Mouse (Mus musculus) urinary bladder, postnatal 25 days (tissue): ENCODE measurements around the gene 4930432M17Rik.

Experiments
- DNase-seq: peaks from one replicate; pipeline ENCODE4 v3.0.0; 2022; ENCODE audit warnings: low spot score

Gene 4930432M17Rik

DNA sequence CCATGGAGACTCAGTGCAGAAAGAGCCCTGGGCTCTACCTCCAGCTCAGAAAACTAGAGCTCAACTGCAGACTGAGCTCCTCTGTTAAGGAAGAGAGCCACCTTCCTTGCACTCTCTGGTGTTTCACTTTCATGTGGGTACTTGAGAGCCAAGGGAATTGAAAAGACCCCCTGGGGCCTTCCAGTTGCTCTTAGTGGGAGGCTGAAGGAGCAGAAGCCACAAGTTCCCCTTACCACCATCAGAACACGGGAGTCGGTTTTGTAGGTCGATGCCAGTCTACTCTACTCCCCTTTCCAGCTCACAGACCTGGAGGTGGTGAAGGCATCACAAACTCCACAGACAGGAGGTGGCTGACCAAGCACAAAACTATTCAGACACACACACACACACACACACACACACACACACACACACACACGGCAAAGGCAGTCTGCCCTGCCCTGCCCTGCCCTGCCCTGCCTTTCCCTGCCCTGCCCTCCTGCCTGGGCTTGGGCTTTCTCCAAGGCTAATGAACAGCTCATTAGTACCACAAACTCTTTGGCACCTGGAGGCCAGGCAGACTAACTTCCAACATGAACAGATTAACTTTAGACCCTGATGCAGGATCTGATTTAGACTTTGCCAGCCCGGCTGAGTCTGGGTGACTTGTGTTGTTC is 1.7 kb downstream of the 4930432M17Rik start:
- no peak for DNase-seq

DNA sequence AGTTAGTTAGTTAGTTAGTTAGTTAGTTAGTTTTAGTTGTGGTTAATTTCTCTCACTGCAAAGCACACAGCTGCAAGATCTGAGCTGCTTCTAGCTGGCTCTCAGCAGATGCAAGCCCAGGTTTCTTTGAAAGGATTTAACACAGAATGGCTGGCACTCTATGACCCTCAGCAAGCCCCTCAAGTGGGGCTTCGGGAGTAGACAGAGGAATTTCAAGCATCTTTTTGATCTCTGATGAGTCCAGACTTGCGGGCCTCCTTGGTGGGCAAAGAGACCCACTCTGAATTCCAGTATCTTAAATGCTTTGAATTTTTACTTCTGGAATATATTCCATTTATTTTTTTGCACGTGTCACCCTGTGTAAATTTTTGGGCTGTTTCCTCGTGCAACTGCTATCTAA is 8.4 kb downstream of the 4930432M17Rik start:
- DNase-seq = no peak

DNA sequence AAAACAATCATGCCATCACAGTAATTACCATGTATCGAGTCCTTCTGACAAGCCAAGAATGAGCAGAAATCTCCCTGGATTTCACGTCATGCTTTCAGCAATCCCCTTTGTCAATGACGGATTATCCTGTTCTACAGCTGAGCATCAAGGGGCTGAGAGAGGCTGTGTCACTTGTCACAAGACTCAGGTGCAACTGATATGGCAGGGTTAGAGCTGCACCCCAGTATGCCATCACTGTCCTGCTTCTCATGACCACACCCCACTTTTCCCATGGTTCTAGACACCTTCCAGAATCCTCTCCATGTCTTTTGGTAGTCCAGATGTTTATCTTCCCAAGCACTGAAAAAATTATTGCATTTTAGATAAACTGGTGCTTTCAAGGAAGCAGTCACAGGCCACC is 8.9 kb downstream of the 4930432M17Rik start:
- no peak for DNase-seq

DNA sequence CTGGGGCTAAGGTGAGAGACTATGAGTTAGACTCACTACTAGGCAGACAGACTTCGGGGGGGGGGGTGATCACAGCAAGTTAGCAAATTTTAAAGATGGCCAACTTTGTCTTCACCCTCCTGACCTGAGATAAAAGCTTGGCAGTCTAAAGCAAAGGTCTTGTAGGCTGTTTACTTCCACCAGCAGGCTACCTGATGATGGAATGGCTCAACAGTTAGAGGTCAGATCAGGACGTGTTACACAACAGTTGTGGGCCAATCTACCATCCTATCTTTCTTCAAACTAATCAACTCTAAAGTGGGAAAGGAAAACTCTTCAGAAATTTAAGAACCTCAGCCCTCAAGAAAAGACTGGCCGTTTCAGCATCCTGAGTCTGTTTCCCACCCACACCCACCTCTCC is 9.6 kb downstream of the 4930432M17Rik start:
- DNase-seq = no peak

DNA sequence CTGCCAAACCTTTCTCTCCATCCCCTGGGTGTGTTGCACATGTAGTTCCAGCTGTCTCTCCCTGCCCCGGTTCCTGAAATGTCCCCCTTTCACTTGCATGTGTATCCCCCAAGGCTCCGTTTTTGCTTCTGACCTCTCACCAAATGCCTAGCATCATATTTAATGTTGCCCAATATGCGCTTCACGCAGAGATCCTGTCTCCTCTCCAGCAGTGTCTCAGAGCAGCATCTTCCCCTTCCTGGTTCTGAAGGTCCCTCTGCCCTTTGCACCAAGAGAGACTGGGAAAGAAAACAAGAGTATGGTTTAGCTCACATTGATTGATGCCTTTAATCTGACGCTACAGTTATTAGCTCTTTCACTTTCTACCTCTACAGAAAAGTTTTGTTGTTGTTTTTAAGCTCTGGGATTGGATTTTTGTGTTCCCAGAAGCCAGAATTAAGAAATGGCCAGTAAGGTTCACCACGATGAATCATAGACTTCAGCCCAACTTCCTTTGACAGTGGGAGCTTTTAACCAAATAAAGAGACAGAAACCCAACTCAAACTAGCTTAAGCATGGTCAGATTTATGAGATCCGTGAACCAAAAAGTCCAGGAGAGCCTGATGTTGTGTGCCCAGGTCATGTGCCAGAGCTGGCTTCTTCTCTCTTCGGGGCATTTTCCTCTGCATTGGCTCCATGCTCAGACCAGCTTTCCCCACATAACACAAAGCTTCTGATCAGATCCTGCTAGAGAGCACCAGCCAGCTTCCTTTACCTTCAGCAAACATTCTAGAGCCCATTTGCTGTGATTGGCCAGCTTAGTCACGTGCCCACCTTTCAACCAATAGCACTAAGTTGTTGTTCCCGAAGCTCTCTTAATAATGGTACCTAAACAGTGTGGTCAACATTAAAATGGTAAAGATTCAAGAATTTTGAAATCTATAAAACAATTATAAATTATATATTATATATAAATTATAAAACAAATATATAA is 12.2 kb downstream of the 4930432M17Rik start:
- DNase-seq = no peak

DNA sequence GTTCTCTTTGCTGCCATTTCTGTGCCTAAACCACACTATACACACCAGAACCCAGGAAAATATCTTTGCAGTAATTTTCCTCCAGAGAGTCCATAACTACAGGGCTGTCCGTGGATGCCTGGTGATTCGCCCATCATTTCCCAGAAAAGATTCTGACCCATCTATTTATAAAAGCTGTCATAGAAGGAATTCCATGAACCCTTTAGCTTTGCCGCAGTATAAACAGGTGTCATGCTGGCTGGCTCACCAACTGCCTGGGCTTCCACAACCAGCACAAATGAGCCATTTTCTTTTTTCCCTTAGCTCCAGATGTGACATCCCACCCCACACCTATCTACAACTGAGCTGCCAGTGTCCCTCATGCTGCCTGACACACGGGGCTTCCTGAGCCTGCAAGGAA is 14.0 kb downstream of the 4930432M17Rik start:
- DNase-seq = no peak

DNA sequence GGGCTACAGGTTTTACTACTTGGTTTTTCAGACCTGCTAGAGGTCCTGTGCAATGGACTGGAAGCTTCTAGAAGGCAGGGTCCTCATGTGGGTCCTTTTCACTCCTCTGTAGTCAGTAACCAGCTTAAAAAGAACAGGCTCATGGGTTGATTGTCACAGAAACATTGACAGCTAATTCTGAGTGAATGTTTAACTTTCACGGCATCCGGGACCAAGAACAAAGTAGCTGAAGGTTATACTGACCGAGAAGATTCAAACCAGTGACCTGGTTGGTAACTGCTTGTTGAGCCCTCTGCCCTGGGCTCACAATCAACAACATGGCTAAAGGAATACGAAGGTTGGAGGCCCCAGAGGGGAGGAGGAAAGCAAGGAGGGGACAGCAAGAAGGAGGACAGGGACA is 14.4 kb downstream of the 4930432M17Rik start:
- no peak for DNase-seq

DNA sequence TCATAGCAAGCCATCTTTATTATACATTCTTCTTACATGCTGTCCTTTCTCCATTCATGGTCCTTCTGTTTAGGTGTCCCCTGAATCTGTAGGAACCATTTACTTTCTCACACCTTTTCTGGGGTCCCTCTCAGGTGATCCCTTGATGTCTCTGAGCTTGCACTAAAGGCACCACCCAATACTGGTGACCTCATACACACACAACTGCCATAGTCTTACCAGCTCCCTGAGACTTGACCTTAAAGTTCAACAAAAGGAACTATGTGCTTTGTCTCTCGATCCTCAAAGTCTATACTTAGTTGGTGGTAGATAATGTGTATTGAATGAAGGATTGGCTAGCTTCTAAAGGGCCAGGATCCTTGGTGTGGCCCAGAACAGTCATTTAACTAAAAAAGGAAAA is 15.4 kb downstream of the 4930432M17Rik start:
- DNase-seq = no peak

DNA sequence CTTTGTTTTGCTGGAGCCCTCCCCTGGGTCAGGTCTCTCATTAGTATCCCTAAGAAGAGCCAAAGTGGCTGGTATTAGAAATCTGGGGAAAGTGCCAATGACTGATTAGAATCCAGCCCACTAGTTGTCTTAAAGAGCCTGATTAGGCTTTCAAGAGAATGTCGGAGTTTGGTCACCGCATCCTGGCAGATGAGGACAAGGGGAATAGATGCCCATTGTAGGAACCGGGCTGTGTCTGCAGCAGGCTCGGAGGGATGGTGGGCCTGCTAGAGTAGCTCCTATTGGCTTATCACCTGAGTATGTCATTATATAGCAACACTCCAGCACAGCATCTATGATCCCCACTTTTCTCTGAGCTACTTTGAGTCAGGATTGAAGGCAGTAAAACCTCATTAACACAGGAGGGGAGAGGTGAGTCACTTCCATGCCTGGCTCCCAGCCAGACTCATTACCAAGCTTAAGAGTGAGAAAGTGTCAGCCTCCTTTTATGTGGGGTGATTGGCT is 15.9 kb downstream of the 4930432M17Rik start:
- no peak for DNase-seq

DNA sequence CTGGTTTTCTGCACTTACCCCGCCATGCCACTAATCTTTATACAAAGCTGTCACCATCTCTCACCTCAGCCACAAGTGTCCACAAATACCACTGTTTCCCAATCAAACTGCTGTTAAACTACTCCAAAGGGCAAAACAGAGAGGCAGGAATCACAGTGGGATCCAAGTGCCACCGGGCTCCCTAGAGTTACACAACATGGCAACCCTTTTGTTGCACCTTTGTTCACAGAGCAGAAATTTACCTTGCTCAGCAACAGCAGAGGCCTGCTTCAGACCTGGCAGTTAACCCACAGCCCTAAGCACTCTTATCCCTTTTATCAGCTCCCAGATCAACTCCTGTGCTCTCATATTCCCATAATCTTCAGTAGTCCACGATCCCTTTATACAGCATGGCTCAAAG is 17.2 kb downstream of the 4930432M17Rik start:
- no peak for DNase-seq

DNA sequence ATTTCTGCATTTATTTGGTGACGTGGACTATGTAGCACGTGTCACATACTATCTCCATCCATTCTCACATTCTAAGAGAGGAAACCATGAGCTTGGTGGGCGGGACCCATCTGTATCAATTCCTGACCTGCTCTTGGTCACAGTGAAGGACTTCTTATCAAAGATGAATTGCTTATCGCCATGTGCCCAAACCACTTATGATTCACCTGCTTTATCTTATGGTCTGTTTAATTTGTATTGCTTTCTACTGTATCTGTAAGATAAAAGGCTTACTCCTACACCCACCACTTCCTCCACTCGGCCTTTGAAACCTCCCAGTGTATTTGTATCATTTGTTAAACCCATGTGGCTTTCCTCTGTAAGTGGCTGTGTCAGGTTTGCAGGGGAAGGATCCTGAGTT is 18.5 kb downstream of the 4930432M17Rik start:
- DNase-seq = no peak

DNA sequence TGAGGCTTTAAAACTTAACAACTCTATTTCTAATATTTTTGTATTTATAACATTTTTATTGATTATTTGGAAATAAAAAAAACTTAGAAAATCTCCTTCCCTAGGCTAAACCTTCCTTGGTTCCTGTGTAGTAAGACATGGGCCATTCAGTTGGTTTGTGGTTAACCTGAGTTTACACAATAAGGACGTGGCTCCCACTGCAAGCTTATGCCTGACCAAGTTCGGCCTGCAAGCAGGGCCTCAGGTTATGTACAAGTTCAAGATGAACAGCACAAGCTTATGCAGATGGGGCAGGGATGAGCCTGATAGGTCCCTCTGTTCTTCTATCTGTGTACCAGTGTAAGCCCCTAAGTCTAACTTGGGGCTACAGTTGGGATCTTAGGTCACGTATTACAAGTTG is 19.1 kb downstream of the 4930432M17Rik start:
- DNase-seq = no peak

DNA sequence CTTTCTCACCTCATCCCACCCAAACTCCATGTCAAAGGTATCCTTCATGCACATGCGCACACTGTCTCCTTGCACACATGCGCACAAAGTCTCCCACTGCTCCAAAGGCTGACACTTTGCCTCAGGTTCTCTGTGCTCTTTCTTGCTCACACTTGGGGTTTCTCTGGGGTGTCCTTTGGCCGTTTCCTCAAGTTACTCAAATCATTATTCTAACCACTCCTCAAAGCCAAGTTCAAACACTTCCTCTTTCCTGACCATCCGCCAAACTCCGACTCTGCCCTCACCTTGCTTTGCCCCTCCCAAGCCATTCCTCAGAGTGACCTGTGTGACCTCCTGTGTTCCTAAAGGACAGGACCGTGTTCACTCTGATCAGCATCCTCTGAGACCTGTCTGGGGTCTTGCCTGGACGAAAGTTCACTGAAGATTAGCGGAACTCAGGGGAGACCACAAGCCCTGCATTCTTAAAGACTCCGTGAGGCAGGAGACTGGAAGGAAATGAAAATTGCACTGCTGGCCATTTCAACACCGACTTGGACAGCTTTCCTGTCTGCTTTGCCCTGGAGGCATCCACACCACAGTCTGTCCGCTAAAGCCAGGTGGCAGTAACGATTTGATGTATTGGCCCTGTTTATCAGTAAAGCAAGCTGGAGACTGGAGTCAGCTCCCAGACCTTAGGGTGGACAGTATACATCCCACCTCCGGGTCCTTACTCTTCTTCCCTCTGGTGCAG is 22.6 kb downstream of the 4930432M17Rik start:
- no peak for DNase-seq

DNA sequence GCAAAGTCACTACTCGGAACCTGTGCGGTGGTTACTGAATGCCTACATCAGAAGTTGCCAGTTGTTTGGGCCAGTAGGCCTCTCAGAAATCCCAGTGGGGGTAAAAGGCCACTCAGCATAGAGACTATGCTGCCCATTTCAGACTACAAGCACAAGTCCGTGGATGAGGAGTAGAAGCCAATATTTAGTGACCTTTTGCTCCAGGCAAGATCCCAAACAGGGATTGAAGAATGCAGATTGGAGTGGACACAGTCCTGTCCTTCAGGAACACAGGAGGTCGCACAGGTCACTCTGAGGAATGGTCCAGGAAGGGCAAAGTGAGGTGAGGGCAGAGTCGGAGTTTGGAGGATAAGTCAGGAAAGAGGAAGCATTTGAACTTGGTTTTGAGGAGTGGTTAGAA is 23.2 kb downstream of the 4930432M17Rik start:
- no peak for DNase-seq

DNA sequence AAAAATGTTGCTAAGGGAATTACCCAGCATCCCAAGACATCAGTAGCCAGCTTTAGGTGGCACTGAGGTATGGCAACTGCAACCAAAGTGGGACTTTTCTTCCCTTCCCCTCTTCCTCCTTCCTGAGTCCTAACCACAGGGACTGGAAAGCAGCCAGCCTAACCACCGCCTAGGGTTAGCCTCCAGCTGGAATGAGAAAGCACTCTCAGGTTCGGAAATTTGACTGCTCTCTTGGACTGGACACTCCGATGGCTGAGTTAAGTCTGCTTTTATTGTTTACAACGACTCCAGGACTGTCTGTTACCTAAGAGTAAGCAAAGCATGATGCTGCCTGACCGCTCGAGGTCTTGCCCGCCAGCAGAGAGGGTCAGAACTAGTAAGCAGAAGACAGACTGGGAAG is 26.6 kb downstream of the 4930432M17Rik start:
- DNase-seq = no peak

DNA sequence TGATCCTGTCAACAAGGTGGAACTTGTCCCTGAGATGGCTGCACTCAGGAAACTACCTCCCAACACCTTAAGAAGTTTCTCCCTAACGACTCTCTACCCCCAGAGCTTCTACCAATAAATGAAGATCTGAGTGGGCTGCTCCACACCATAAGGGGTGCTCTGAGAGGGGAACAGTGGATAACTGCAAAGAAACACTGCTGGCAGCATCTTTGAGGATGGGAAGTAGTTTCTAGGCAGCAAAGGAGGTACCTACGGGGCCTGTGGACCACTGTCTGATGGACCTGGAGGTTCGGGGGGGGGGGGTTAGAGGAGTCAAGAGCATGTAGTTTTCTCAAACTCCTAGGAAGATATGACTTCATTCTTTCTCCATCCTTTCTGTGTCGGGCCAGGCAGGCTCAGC is 28.8 kb downstream of the 4930432M17Rik start:
- no peak for DNase-seq

DNA sequence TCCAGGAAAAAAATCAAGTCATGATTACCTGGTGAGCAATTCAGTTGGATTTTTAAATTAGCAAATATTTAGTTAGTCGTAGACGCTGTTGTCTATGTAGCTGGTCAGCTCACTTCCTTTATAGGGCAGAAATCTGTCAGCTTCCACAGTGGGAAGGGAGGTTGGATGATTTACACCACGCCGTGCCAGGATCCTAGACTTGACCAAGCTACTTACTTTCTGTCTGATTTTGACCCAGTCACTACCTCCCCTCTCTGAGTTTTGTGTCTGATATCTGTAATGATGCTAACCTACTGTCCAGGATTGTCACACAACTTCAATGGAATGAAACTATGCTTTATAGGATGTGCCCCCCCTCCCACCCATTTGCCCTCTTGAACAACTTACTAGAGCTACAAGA is 29.3 kb downstream of the 4930432M17Rik start:
- no peak for DNase-seq

DNA sequence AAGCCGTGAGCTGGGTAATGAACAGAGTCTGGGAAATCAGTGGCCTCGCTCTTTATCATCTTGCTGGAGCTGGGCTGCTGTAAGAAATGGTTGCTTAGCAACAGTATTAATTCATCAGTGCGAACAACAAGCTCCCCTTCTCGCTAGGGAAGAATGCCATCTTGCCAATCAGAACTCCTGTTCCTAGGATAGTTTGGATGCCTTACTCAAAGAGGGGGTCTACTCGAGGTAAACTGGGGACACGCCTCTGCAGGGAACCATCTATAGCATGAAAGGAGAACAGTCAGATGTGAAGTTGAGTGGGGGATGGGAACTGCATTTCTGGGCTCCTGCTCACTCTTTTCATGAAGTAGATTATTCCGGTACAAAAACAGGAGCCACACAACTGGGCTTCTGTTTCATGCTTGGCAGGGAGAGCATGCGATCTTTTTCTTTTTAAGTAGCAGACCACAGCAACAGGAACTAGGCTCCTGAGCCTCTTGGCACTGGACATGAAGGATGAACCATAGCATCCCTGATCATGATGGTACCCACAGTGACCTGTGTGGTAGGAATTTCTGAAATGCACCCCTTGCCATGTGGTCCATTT is 29.9 kb downstream of the 4930432M17Rik start:
- no peak for DNase-seq

DNA sequence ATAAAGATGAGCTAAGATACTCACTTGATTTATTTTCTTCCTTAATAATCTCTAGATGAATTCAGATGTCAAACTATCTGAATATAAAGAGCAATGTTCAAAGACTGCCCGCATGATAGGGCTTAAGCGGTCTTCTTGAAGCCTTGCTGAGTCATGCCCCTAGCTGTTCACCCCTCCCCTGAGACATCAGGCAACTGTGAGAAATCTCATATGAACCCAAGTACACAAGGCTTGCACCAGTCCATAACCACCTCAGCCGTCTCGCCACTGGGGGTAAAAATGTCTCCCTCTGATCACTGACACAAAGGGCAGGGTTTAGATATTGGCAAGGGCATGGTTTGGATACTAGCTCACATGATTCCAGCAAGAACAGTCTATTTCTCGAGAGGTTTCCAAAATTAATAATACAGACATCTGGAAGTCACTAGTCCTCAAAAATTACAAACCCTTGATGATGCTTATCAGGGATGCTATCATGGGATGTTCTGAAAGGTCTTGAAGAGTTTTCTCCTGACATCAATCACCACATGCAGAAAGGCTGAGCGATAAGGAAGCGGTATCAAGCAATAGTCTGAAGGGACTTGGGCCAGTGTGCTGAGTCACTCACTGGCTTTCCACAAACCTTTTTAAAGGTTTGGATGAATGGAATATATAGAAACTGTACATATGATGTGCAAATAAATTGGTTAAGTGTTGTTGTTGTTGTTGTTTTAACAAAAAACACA is 32.8 kb downstream of the 4930432M17Rik start:
- no peak for DNase-seq

DNA sequence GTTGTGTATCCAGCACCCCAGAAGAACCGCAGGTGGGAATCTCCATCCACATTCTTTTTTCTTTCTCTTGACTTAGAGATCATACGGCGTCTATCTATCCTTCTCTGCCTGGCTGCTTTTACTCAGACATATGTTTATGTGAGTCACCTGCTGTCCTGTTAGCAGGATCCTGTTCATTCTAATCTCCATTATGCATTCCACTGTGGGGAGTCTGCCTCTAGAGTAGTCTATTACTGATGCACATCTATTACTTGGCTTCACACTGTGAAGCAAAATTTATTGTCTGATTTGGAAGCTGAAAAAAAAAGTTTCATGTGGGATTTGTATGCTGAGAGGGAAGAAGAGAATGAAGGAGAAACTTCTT is 33.3 kb downstream of the 4930432M17Rik start:
- DNase-seq = no peak

DNA sequence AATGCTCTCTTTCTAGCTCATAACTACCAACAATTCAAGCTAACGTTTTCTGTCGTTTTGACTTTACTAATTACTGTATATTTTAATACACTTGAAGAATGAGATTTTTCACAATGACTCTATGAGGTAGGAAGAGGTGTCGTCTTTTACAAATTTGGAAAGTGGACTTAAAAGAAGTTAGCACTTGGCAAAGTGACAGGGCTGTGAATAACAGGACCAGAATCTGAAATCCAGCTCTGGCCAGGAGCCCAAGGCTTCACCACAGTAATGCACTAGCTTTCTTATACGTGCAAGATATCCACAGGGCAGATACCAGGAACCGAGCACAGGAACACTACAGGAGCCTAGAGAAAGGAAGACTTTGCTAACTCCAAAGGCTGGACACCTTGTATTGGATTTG is 35.5 kb downstream of the 4930432M17Rik start:
- DNase-seq = no peak

DNA sequence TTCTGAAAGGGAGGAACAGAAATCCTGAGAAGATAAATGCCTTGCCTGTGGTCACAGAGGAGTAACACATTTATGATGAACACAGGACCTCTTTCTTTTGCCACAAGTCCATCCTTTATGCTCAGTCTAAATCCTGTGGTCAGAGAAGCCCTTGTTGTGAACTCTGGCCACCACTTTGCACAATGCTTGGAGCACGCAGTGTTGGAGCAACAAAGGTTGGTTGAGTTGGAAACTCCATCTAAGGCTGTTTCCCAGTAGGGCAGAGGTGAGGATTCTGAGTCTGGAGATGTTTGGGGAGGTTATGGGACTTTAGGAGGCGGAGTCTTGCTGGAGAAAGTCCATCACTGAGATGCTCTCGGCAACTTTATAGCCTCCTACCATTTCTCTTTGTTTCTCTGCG is 36.5 kb downstream of the 4930432M17Rik start:
- DNase-seq = no peak
